Mouse (Mus musculus) limb, embryonic 13.5 days (tissue): Measurements from ENCODE around the gene Acp7. TPM values are rescaled to one million over a fixed set of nuclear protein-coding genes. Genes with fewer than 3 reads are reported as not detected.

ENCODE experiments used
- ATAC-seq: fragments of 200-750 bp; cut with Nextera tagmentation; 2 replicates; pipeline ENCODE4 v1.8.0; 2017; ENCODE audit warnings: low read depth, moderate number of reproducible peaks, moderate TSS enrichment; ENCODE audit not compliant: low FRiP score
- H3K27ac ChIP-seq: fragments of 300-500 bp; sonication (generic); 2 replicates; pipeline ENCODE4 v1.5.1; 2015; ENCODE audit warnings: inconsistent platforms, mild to moderate bottlenecking, moderate library complexity
- H3K27me3 ChIP-seq: fragments of 300-500 bp; sonication (generic); 2 replicates; pipeline ENCODE4 v1.6.1; 2015; ENCODE audit warnings: mild to moderate bottlenecking, inconsistent platforms
- H3K36me3 ChIP-seq: fragments of 300-500 bp; sonication (generic); 2 replicates; pipeline ENCODE4 v1.6.1; 2015; ENCODE audit warnings: inconsistent platforms, mild to moderate bottlenecking, moderate library complexity
- H3K4me1 ChIP-seq: fragments of 300-500 bp; sonication (generic); 2 replicates; pipeline ENCODE4 v1.6.1; 2015; ENCODE audit warnings: inconsistent platforms
- H3K4me2 ChIP-seq: fragments of 300-500 bp; sonication (generic); replicated peaks from 2 replicates; pipeline ENCODE4 v1.6.1; 2015; ENCODE audit warnings: inconsistent platforms, mild to moderate bottlenecking, moderate library complexity
- H3K4me3 ChIP-seq: fragments of 300-500 bp; sonication (generic); 2 replicates; pipeline ENCODE4 v1.5.1; 2015; ENCODE audit warnings: moderate library complexity, mild to moderate bottlenecking, inconsistent platforms
- H3K9ac ChIP-seq: fragments of 300-500 bp; sonication (generic); 2 replicates; pipeline ENCODE4 v1.6.1; 2015; ENCODE audit warnings: mild to moderate bottlenecking, inconsistent platforms
- H3K9me3 ChIP-seq: fragments of 300-500 bp; sonication (generic); 2 replicates; pipeline ENCODE4 v1.6.1; 2016; ENCODE audit warnings: inconsistent platforms
- WGBS: fragments of 180-500 bp; shearing (Covaris S2); methylation state at CpG from one replicate; pipeline ENCODE4 v1.1.7; 2015; 5-methylcytosine and 5-hydroxymethylcytosine counted together
- polyA plus RNA-seq: library from polyadenylated mRNA; unstranded; fragments of >200 nt; fragmentation: Nextera tagmentation; extraction: Ambion mirVana; gene quantifications from 2 replicates; pipeline ENCODE4 v1.2.1, GENCODE M21; 2015

The Acp7 gene
- polyA plus RNA-seq, 1 experiment from 2014 or later = not detected

- Histone ChIP-seq H3K27me3 (no peaks in the 10 kb centered on the region), H3K9me3 (no peaks in the 10 kb centered on the region), H3K4me2 (no peak overlapping the region), H3K9ac (no peak overlapping the region), H3K4me3 (no peak overlapping the region), H3K4me1 (peaks cover 61% of the 10 kb centered on the region), H3K27ac (no peak overlapping the region), H3K36me3 (peaks cover 11% of the 10 kb centered on the region)
- 70% methylated on average over 8 of the region's 8 CpGs for WGBS
- no peak for ATAC-seq
Measured at GRCm38 (mm10) chr7:28583570-28584344, 47.4 kb downstream of the Acp7 start.

- ATAC-seq = no peak
- H3K4me3 ChIP-seq = no peak overlapping the region
- H3K4me1 ChIP-seq = peaks cover 58% of the 10 kb centered on the region
- peaks cover 11% of the 10 kb centered on the region for H3K36me3 ChIP-seq
- H3K9ac ChIP-seq = no peak overlapping the region
- H3K27ac ChIP-seq = no peak overlapping the region
- H3K4me2 ChIP-seq = no peak overlapping the region
- H3K27me3 ChIP-seq = no peaks in the 10 kb centered on the region
- no peaks in the 10 kb centered on the region for H3K9me3 ChIP-seq
- WGBS = 86% methylated on average over 11 of the region's 11 CpGs
Measured at GRCm38 (mm10) chr7:28582841-28583240, 48.3 kb downstream of the Acp7 start.

- Histone ChIP-seq H3K9ac (no peak overlapping the region), H3K4me3 (no peak overlapping the region), H3K4me2 (no peak overlapping the region), H3K4me1 (peaks cover 58% of the 10 kb centered on the region), H3K36me3 (peaks cover 11% of the 10 kb centered on the region), H3K27ac (no peak overlapping the region), H3K9me3 (no peaks in the 10 kb centered on the region), H3K27me3 (no peaks in the 10 kb centered on the region)
- WGBS = 78% methylated on average over 4 of the region's 4 CpGs
- ATAC-seq = no peak
Measured at GRCm38 (mm10) chr7:28581721-28582120, 49.4 kb downstream of the Acp7 start.

GRCm38 (mm10) chr7:28579826-28580225 is 51.3 kb downstream of the Acp7 start:
- H3K36me3 ChIP-seq = peaks cover 11% of the 10 kb centered on the region
- H3K27ac ChIP-seq = no peak overlapping the region; the same call in 1 of the 2 replicates
- no peak overlapping the region for H3K9ac ChIP-seq
- peaks cover 57% of the 10 kb centered on the region for H3K4me1 ChIP-seq
- ATAC-seq = no peak
- 74% methylated on average over 5 of the region's 5 CpGs for WGBS
- H3K4me3 ChIP-seq = no peak overlapping the region
- H3K27me3 ChIP-seq = no peaks in the 10 kb centered on the region
- no peaks in the 10 kb centered on the region for H3K9me3 ChIP-seq
- H3K4me2 ChIP-seq = no peak overlapping the region

- 75% methylated on average over 5 of the region's 5 CpGs for WGBS
- no peak for ATAC-seq
Measured at GRCm38 (mm10) chr7:28578543-28579053, 52.5 kb downstream of the Acp7 start.

GRCm38 (mm10) chr7:28577826-28578542 is 53.1 kb downstream of the Acp7 start:
- Histone ChIP-seq H3K36me3 (peaks cover 11% of the 10 kb centered on the region), H3K27me3 (no peaks in the 10 kb centered on the region), H3K9me3 (no peaks in the 10 kb centered on the region), H3K4me1 (peaks cover 46% of the 10 kb centered on the region), H3K4me3 (no peak overlapping the region), H3K4me2 (no peak overlapping the region), H3K27ac (no peak overlapping the region), H3K9ac (0 out of 2 replicates have a peak overlapping the region, but pooled peaks have one; percentile 9)
- no peak for ATAC-seq
- WGBS = 72% methylated on average over 9 of the region's 9 CpGs

More at GRCm38 (mm10) chr7:28578543-28579053, 52.5 kb downstream of the Acp7 start:
- H3K4me2 ChIP-seq = no peak overlapping the region
- H3K36me3 ChIP-seq = peaks cover 11% of the 10 kb centered on the region
- no peak overlapping the region for H3K27ac ChIP-seq
- H3K27me3 ChIP-seq = no peaks in the 10 kb centered on the region
- H3K4me3 ChIP-seq = no peak overlapping the region
- H3K4me1 ChIP-seq = peaks cover 47% of the 10 kb centered on the region
- H3K9me3 ChIP-seq = no peaks in the 10 kb centered on the region
- no peak overlapping the region for H3K9ac ChIP-seq

GRCm38 (mm10) chr7:28576271-28576914 is 54.7 kb downstream of the Acp7 start:
- WGBS = 70% methylated on average over 5 of the region's 5 CpGs

GRCm38 (mm10) chr7:28575597-28575996 is 55.5 kb downstream of the Acp7 start:
- no peak overlapping the region for H3K27ac ChIP-seq
- no peak overlapping the region for H3K4me2 ChIP-seq
- ATAC-seq = no peak
- no peaks in the 10 kb centered on the region for H3K9me3 ChIP-seq
- H3K36me3 ChIP-seq = peaks cover 7% of the 10 kb centered on the region
- H3K9ac ChIP-seq = no peak overlapping the region
- H3K4me1 ChIP-seq = peaks cover 61% of the 10 kb centered on the region
- no peaks in the 10 kb centered on the region for H3K27me3 ChIP-seq
- WGBS = 86% methylated on average over 11 of the region's 11 CpGs
- H3K4me3 ChIP-seq = no peak overlapping the region

More at GRCm38 (mm10) chr7:28576271-28576914, 54.7 kb downstream of the Acp7 start:
- H3K27me3 ChIP-seq = no peaks in the 10 kb centered on the region
- peak overlapping the region; percentile 46; the same call in 1 of the 2 replicates for H3K9ac ChIP-seq
- no peak overlapping the region for H3K4me2 ChIP-seq
- no peak overlapping the region for H3K4me3 ChIP-seq
- peaks cover 53% of the 10 kb centered on the region for H3K4me1 ChIP-seq
- 0 out of 2 replicates have a peak, but pooled peaks have one; percentile 37 for ATAC-seq
- H3K9me3 ChIP-seq = no peaks in the 10 kb centered on the region
- peaks cover 11% of the 10 kb centered on the region for H3K36me3 ChIP-seq
- H3K27ac ChIP-seq = peak overlapping the region; percentile 48; the same call in 1 of the 2 replicates

- 93% methylated on average over 3 of the region's 3 CpGs for WGBS
- no peak overlapping the region for H3K9ac ChIP-seq
- H3K27me3 ChIP-seq = no peaks in the 10 kb centered on the region
- H3K4me2 ChIP-seq = no peak overlapping the region
- no peak overlapping the region for H3K4me3 ChIP-seq
- no peaks in the 10 kb centered on the region for H3K9me3 ChIP-seq
- ATAC-seq = no peak
- peaks cover 57% of the 10 kb centered on the region for H3K4me1 ChIP-seq
- H3K36me3 ChIP-seq = peaks cover 17% of the 10 kb centered on the region
- H3K27ac ChIP-seq = no peak overlapping the region
Measured at GRCm38 (mm10) chr7:28573236-28573635, 57.9 kb downstream of the Acp7 start.

GRCm38 (mm10) chr7:28572689-28573088 is 58.4 kb downstream of the Acp7 start:
- no peak for ATAC-seq
- Histone ChIP-seq H3K4me1 (peaks cover 52% of the 10 kb centered on the region), H3K4me2 (no peak overlapping the region), H3K9me3 (no peaks in the 10 kb centered on the region), H3K27me3 (no peaks in the 10 kb centered on the region), H3K27ac (no peak overlapping the region), H3K9ac (no peak overlapping the region), H3K4me3 (no peak overlapping the region), H3K36me3 (peaks cover 22% of the 10 kb centered on the region)
- 84% methylated on average over 5 of the region's 5 CpGs for WGBS

- no peaks in the 10 kb centered on the region for H3K9me3 ChIP-seq
- no peak for ATAC-seq
- no peak overlapping the region; the same call in 1 of the 2 replicates for H3K27ac ChIP-seq
- peaks cover 36% of the 10 kb centered on the region for H3K4me1 ChIP-seq
- H3K9ac ChIP-seq = no peak overlapping the region
- H3K36me3 ChIP-seq = peaks cover 38% of the 10 kb centered on the region
- no peak overlapping the region for H3K4me2 ChIP-seq
- H3K27me3 ChIP-seq = no peaks in the 10 kb centered on the region
- 30% methylated on average over 5 of the region's 5 CpGs for WGBS
- H3K4me3 ChIP-seq = no peak overlapping the region
Measured at GRCm38 (mm10) chr7:28570982-28571682, 60.0 kb downstream of the Acp7 start.
